In the genomic region with DNA sequence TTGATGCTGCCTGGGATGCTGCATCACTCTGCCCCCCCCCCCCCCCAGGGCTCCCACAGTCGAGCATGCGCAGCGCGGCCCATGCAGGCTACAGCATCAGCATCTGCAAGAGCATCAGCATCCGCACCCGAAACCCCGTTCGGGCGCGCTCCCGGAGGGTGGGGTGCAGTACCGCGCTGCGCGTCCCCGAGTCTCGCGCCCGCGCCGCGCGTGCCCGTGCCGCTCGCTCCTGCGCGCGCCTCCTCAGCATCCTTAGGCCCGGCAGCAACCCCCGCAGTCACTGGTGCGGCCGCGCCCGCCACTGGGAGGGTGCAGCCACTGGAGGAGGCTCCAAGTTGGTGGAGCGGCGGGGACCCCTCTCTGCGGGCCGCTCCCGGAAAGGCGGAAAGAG, we compare ENCODE assay signal across 8 mouse cellular contexts. TPM values are rescaled to one million over a fixed set of nuclear protein-coding genes. Genes with fewer than 3 reads are reported as not detected.
A peak's percentile ranks its signal among the peaks of the same experiment; 100 is the strongest.
DNase-seq lines count a peak whose midpoint lies in the region; ATAC-seq and TF ChIP-seq lines count a peak whose summit lies in the region.

A gene (plus strand): TSS at position 236 of the 391 bp plus-strand sequence.

- H3K9ac ChIP-seq in kidney, postnatal 0 days (ENCODE audit: low read depth, low read length), result peak within 1 kb of the TSS; percentile 57
- peak within 1 kb of the TSS; percentile 53 for H3K9ac ChIP-seq in intestine, embryonic 14.5 days (ENCODE audit: low read length)
- peak within 1 kb of the TSS; percentile 67 for H3K9ac ChIP-seq in limb, embryonic 14.5 days (ENCODE audit: low read depth, low read length, severe bottlenecking)
- peak within 1 kb of the TSS; percentile 89 for H3K9ac ChIP-seq in neural tube, embryonic 15.5 days (replicated peaks)

- no peaks in the 10 kb centered on the region for H3K36me3 ChIP-seq in kidney, postnatal 0 days (ENCODE audit: insufficient read depth, low read length)
- H3K36me3 ChIP-seq in intestine, embryonic 14.5 days (ENCODE audit: control insufficient read depth, insufficient read depth, low read length), result no peaks in the 10 kb centered on the region
- no peaks in the 10 kb centered on the region for H3K36me3 ChIP-seq in limb, embryonic 14.5 days (ENCODE audit: control insufficient read depth, insufficient read depth, low read length)
- no peaks in the 10 kb centered on the region; the same call in 1 of the 2 replicates for H3K36me3 ChIP-seq in neural tube, embryonic 15.5 days

- no peak within 1 kb of the TSS for H3K27ac ChIP-seq in kidney, postnatal 0 days
- H3K27ac ChIP-seq in intestine, embryonic 14.5 days (ENCODE audit: low read depth), result no peak within 1 kb of the TSS
- H3K27ac ChIP-seq in limb, embryonic 14.5 days (replicated peaks; ENCODE audit: low read depth, low read length), result no peak within 1 kb of the TSS
- H3K27ac ChIP-seq in neural tube, embryonic 15.5 days (replicated peaks), result peak within 1 kb of the TSS; percentile 82

- H3K4me3 ChIP-seq in kidney, postnatal 0 days (replicated peaks; ENCODE audit: low read depth, low read length), result peak within 1 kb of the TSS; percentile 52
- peak within 1 kb of the TSS; percentile 53 for H3K4me3 ChIP-seq in intestine, embryonic 14.5 days (ENCODE audit: low read depth, low read length)
- H3K4me3 ChIP-seq in limb, embryonic 14.5 days (replicated peaks; ENCODE audit: low read length), result peak within 1 kb of the TSS; percentile 69
- H3K4me3 ChIP-seq in neural tube, embryonic 15.5 days (replicated peaks), result peak within 1 kb of the TSS; percentile 83

- no peak for TF ChIP-seq POLR2A in limb, embryonic 14.5 days (IDR thresholded peaks at IDR 0.05; ENCODE audit: borderline replicate concordance, extremely low read depth, insufficient read depth, insufficient read length)

- 0% methylated on average over 36 of the region's 41 CpGs for WGBS in kidney, postnatal 0 days
- WGBS in intestine, embryonic 14.5 days, result under 1% methylated on average over 40 of the region's 41 CpGs
- WGBS in limb, embryonic 14.5 days, result under 1% methylated on average over 27 of the region's 41 CpGs
- under 1% methylated on average over 40 of the region's 41 CpGs for WGBS in neural tube, embryonic 15.5 days

- H3K4me1 ChIP-seq in kidney, postnatal 0 days (replicated peaks; ENCODE audit: insufficient read depth, low read length), result peaks cover 10% of the 10 kb centered on the region
- peaks cover 5% of the 10 kb centered on the region; the same call in 1 of the 2 replicates for H3K4me1 ChIP-seq in intestine, embryonic 14.5 days (replicated peaks; ENCODE audit: control insufficient read depth, insufficient read depth, low read length)
- no peaks in the 10 kb centered on the region for H3K4me1 ChIP-seq in limb, embryonic 14.5 days (ENCODE audit: control insufficient read depth, insufficient read depth, low read length)
- H3K4me1 ChIP-seq in neural tube, embryonic 15.5 days, result peaks cover 23% of the 10 kb centered on the region

- H3K4me2 ChIP-seq in kidney, postnatal 0 days (ENCODE audit: low read length), result peak within 1 kb of the TSS; percentile 97
- peak within 1 kb of the TSS; percentile 97 for H3K4me2 ChIP-seq in intestine, embryonic 14.5 days (ENCODE audit: low read length)
- peak within 1 kb of the TSS; percentile 99 for H3K4me2 ChIP-seq in limb, embryonic 14.5 days (replicated peaks; ENCODE audit: low read depth, low read length, severe bottlenecking)
- H3K4me2 ChIP-seq in neural tube, embryonic 15.5 days, result peak within 1 kb of the TSS; percentile 92

- peak; percentile 69 for ATAC-seq in kidney, postnatal 0 days (replicated peaks; ENCODE audit: low FRiP score, low read depth)
- peak; percentile 82 for ATAC-seq in frontal cortex, adult (ENCODE audit: low TSS enrichment)
- peak; percentile 58; the same call in 1 of the 2 replicates for ATAC-seq in intestine, embryonic 14.5 days (replicated peaks; ENCODE audit: low FRiP score, low TSS enrichment, low read depth)
- peak; percentile 55; the same call in 1 of the 2 replicates for ATAC-seq in limb, embryonic 14.5 days (ENCODE audit: low FRiP score, low read depth)
- ATAC-seq in neural tube, embryonic 15.5 days (ENCODE audit: low FRiP score), result peak; percentile 89

- 0 out of 2 replicates have a peak, but pooled peaks cover 12% of the 10 kb centered on the region for H3K27me3 ChIP-seq in kidney, postnatal 0 days (ENCODE audit: insufficient read depth, low read length)
- H3K27me3 ChIP-seq in intestine, embryonic 14.5 days (replicated peaks; ENCODE audit: control insufficient read depth, insufficient read depth, low read length), result peaks cover 22% of the 10 kb centered on the region
- H3K27me3 ChIP-seq in limb, embryonic 14.5 days (ENCODE audit: control insufficient read depth, insufficient read depth, low read length), result no peaks in the 10 kb centered on the region; the same call in 1 of the 2 replicates
- H3K27me3 ChIP-seq in neural tube, embryonic 15.5 days (replicated peaks), result no peaks in the 10 kb centered on the region

- H3K9me3 ChIP-seq in kidney, postnatal 0 days (replicated peaks; ENCODE audit: low read length), result no peaks in the 10 kb centered on the region
- no peaks in the 10 kb centered on the region for H3K9me3 ChIP-seq in intestine, embryonic 14.5 days (ENCODE audit: control insufficient read depth, low read length)
- no peaks in the 10 kb centered on the region for H3K9me3 ChIP-seq in limb, embryonic 14.5 days (ENCODE audit: control insufficient read depth, low read length)
- H3K9me3 ChIP-seq in neural tube, embryonic 15.5 days (replicated peaks), result no peaks in the 10 kb centered on the region

- DNase-seq in kidney, postnatal 0 days (ENCODE audit: low spot score), result peak; percentile 53
- DNase-seq in kidney, adult 11 months, result no peak
- DNase-seq in cerebellum, adult 8-10 months, result peak; percentile 88
- peak; percentile 65 for DNase-seq in intestine, embryonic 14.5 days (ENCODE audit: low spot score)
- DNase-seq in limb, embryonic 14.5 days (ENCODE audit: low spot score), result peak; percentile 29
- no peak for DNase-seq in thymus, postnatal 14 days

- TF ChIP-seq CTCF in kidney, postnatal 0 days (IDR thresholded peaks at IDR 0.05; ENCODE audit: low read depth), result no peak

RNA-seq across cellular contexts. Expression of the gene that starts here (rescaled TPM):
- polyA plus RNA-seq in kidney, postnatal 0 days (2015; fragmentation: Nextera tagmentation; extraction: Ambion mirVana), result 1.2 and 3.0 TPM in 2 replicates
- polyA plus RNA-seq in intestine, embryonic 14.5 days (2014; fragmentation: Nextera tagmentation; extraction: Ambion mirVana), result 2.9 and 3.0 TPM in 2 replicates
- polyA plus RNA-seq in limb, embryonic 14.5 days (2012; rRNA removed), result 6.4 and 7.9 TPM in 2 replicates
- polyA plus RNA-seq in limb, embryonic 14.5 days (2014; fragmentation: Nextera tagmentation; extraction: Ambion mirVana), result 4.3 and 5.2 TPM in 2 replicates
- 13.7 and 15.6 TPM in 2 replicates for polyA plus RNA-seq in neural tube, embryonic 15.5 days (2015; fragmentation: Nextera tagmentation; extraction: Ambion mirVana)

Comparison
In these comparisons a context has a peak if more than half of its experiments do, and no peak if none do; other contexts are left out.
1. DNase-seq: peak in kidney, postnatal 0 days (single experiment), cerebellum, adult 8-10 months (single experiment), intestine, embryonic 14.5 days (single experiment) and limb, embryonic 14.5 days (single experiment); none in kidney, adult 11 months (single experiment) and thymus, postnatal 14 days (single experiment).
2. Peak in every context shown above with its lines, with median percentiles within 50 percentile points of each other: ATAC-seq, H3K4me2 ChIP-seq, H3K4me3 ChIP-seq and H3K9ac ChIP-seq.